Mouse (Mus musculus) monocyte, adult 2 months (primary cell): ENCODE measurements around the gene Suds3.

Experiments used
- DNase-seq, 2 experiments: peaks; one replicate each; pipeline ENCODE4 v3.0.0; 2022; ENCODE audit warnings: low spot score in 2 of 2, low read depth in 1 of 2

Suds3 gene

DNA sequence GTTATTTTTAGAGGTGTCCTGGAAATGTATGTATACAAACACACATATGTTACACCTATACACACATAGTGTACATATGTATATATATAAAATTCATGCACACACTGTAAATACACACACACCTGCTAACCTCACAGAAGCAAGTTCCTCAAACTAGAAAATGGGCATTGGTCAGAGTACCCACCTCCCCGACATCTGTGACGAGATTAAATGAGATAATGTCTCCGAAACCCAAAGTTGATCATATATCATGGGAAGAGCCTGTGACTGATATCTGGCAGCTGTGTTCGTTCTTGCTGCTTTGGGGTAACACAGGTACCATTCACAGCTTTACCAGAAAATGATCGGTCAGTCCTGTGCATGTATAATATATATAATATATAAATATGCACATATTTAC lies 20.7 kb upstream of the Suds3 start:
- no peak for DNase-seq

DNA sequence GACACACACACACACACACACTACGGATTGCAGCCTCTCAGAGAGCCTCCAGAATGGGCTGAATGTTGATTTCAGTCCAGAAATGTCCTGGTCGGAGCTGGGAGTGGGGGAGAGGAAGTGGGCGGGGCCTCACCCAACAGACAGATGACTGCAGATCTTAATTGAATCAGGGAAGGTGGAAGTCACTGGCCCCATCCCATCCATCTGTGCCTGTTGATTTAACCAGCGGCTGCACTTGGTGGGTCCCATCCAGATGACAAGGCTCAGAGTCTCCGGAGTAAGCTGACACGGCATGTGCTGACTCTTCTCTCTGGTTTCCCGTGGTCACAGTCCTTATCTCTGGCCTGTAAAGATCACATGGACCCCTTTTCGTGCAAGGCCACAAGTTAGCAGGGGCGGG lies 20.0 kb upstream of the Suds3 start:
- DNase-seq, result no peak

DNA sequence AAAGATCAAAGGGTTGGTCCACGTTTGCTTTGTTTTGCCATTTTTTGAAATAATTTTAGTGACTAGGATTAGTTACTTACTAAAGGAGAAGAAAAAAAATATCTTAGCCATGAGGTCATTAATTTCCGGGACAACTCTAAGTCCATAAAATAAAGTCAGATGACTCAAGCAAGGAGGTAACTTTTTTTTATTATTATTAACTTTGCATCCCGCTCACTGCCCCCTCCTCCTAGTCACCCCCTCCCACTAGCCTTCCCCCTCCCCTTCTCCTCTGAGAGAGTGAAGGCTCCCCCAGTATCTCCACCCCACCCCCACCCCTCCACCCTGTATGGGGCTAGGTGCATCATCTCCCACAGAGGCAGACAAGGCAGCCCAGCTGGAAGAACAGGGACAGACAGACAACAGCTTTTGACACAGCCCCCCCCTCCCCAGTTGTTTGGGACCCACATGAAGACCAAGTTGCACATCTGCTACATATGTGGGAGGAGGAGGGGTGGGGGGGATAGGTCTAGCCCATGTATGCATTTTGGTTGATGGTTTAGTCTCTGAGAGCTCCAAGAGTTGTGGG lies 19.1 kb upstream of the Suds3 start:
- DNase-seq, result no peak

DNA sequence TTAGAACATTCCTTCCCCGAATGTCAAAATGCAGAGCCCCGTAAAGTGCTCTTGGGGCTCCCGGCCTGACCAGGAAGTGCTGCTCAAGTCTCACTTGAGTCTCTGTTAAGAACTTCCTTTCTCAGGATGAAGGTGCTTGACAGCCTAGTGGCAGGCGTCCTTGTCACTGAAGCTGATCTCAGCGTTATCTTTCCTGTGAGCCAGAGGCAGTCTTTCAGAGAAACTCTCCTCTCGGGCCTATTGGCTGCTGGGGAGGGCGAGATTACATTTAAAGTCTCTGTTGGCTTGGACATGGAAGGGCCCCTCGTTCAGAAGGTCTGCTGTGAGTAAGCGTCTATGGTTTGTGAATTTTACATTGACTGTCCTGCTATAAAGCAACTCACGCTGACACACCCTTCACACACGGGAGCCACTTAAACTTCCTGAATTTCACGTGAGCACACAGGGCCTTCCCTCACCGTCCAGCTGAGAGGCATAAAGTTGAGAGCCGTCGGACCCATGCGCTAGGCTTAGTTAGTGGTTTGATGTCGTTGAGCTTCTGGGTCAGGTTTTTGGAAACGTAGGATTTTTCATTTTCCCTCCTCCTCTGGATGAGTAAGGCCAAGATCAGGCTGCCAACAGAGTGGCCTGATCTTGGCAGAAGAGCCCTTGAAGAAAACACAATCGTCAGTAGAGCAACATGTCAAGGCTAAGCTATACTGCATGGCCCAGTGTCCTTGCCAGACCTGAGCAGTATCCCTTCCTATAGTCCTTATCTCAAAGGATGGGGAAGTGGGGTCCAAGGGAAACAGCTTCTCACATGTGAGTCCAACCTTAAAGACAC lies 18.4 kb upstream of the Suds3 start:
- DNase-seq, result no peak

DNA sequence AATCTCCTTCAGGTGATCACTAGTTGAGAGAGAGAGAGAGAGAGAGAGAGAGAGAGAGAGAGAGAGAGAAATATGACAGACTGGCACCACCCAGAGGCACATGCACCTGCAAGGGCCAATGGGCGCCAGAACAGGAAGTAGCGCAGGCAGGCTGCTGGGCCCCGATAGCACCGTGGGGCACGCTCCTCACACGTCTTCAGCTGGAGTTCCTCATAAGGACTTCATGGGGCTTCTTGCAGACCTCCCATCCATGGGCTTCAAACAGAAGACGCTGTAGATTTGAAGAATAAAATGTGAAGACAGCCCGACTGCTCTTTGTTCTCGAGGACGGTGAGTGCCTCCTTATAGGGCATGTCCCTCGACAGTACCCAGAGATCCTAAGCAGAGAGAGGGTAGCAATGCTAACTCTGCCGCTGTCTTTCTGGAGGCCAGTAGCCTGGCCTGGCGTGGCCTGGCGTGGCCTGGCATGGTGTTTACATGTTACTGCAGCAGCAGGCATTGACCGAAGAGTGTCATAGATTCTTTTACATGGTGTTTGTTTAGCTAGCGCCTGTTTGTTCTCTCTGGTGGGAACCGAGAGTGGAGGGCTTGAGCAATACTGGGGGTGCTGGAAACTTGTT lies 17.6 kb upstream of the Suds3 start:
- peak in 1 of 2 experiments; percentile 61 for DNase-seq

DNA sequence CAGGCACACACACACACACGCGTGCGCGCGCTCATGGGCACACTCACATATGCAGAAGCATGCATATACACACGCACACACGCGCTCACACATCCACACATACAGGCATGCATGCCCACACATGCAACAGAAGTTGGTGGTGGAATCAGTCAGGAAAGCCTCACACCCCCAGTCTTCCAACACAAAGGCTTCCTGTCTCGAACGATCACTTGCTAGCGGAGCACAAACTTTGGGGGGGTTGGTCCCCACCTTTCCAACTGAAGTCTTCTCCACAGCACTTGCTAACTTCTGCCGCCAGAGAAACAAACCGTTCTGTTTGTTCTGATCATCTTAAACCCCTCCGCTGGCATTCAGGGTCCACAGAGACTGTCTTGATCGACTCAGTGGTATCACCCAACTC lies 14.8 kb upstream of the Suds3 start:
- no peak for DNase-seq

DNA sequence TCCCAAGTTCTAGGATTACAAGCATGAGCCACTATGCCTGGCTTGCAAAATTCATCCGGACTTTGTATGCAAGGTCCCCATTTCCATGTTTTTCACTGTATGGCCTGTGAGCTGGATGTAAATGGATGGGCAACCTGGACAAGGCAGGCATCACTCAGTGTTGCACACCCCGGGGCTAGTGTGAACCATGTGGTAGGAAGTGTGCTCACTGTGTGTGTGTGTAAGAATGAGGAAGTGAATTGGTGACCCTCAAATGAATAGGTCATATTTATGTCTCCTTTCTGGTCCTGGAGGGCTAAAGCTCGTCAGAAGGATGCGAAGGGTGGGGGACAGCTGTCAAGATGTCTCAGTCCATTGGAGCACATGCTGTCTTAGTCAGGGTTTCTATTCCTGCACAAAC lies 11.1 kb upstream of the Suds3 start:
- DNase-seq, result no peak

DNA sequence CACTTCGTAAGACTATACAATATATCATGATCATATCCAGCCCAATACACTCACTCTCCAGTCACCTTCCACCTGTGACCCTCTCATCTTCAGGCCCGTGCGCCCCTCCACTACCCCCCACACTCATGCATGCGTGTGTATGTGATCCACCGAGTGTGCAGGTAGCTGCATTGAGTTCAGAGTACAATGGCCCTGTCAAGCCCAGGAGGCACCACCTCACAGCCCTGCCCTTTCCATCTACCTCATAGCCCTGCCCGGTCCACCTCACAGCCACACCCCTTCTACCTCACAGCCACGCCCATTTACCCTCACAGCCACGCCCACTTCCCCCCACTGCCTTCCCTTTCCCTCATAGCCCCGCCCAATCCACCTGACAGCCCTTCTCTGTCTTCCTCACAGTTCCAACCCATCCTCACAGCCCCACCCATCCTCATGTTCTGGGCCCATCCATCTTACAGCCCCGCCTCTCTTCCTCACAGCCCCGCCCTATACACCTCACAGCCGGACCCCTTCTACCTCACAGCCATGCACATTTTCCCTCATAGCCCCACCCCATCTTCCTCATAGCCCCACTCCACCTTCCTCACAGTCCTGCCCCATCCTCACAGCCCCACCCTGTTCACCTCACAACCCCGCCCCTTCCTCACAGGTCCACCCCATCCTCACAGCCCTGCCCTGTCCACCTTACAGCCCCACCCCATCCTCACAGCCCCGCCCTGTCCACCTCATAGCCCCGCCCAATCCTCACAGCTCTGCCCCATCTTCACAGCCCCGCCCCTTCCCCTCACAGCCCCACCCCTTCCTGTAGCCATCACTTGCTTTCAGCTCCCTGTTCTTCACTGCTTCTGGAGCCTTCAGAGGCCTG lies 9.8 kb upstream of the Suds3 start:
- DNase-seq, result no peak

DNA sequence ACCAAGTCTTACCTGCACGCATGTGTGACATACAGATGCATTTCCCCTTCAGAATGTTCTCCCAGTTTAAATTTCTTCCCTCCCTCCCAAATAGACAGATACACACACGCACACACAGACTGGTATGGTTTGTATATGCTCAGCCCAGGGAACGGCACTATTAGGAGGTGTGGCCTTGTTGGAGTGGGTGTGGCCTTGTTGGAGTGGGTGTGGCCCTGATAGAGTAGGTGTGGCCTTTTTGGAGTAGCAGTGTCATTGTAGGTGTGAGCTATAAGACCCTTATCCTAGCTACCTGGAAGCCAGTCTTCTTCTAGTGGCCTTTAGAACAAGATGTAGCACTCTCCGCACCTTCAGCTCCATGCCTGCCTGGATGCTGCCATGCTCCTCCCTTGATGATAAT lies 7.9 kb upstream of the Suds3 start:
- no peak for DNase-seq

DNA sequence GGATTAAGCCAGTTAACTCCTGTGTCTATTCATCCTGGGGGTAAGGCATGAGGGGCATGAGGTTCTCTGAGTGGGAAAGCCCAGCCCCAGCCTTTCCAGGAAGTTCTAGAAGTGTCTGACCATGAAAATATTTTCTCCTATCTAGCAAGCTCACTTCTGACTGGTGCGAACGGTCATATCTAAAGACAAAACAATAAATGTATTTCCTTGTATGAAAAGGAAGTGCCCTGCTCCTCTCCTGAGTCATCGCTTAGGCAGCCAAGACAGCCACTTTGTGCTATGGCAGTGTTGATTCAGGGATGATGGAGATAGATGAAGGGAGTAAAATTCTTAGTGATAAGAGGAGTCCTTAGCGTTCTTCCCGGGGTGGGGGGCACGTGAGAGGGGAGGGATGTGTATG lies 7.2 kb upstream of the Suds3 start:
- no peak for DNase-seq

DNA sequence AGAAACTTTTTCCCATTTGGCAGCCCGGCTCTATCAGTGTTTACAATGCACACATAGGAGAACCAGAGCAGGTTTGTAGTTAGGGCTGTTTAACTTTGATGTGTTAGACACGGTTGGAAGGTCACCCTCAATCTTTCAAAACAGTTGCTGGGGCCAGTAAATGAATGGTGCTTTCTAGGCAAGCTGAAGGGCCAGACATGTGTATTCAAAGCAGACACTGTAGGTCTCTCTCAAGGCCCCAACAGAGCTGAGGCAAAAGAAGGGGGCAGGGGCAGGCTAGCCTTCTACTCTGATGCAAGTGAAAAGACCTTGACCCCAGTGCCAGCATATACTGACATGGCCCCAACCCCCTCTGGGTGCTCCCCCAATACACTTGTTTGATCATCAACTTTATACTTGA lies 5.7 kb upstream of the Suds3 start:
- DNase-seq, result no peak

DNA sequence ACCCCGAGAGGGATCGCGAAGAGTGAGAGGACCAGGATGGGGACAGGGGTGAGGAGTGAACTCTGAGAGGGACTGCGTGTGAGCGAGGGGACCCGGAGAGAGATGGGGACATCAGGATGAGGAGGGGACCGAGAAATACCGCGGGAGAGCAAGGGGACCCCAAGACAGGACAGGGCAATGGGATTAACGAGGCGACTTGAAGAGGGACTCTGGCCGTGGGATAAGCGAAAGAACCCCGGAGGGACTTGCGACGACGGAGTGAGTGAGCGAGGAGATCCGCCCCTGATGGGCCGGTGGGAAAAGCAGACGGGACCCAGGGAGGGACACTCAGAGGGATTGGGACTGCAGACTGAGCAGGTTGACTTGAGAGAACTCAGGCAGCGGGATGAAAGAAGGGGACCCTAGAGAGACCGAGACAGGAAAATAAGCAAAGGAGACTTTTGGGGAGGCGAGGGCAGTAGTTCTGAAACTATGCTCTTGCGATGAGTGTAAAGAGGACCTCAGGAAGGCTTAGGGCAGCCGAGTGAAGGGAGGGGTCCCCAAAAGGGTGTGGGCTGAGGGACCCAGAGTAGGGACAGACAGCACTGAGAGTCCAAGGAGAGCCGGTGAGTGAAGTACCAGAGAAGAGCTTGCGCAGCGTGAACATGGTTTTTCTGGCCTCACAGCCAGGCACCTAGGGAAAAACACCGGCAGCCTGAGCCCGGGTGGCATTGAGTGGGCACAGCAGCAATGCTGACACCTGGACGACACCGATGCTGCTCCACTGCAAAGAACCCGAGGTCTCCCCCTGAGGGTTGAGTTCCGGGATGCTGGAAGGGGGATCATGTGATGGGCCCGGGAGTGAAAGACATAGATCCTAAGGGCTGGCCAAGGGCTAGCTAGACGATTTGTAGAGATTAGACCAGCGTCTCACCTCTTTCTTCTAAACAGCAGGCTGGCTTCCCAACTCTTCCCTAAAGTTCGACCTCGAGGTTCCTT lies 4.9 kb upstream of the Suds3 start:
- DNase-seq, result no peak

DNA sequence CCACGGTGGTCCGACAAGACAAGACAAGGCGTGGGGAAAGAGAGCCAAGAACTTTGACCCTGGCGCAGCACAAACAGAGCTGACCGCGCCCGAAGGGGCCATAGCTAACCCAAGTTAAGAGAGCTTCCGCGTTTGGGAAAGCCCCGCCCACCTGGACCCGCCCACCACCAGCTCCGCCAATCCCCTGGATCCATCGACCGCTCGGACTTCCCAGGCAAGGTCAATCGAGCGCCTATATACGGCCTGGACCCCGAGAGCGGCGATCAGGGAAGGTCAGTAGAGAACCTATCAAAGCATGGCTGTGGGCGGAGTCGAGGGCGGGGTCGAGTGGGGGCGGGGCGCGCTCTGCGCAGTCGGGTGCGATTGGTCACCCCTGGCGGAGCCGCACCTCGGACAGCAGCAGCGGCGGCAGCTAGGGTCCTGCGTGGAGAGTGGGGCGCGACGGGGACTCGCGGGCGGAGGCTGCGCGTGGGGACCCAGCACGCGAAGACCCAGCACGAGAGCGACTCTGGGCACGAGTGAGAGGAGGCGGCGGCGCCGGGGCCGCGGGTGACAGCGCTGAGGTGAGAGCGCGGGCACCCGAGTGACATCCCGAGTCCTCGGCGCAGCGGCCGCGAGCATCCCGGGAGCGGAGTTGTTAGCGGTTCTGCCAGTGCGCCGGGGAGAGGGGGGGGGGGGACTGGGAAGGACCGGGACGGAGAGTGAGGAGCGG lies 4.0 kb upstream of the Suds3 start, which contains the start of gene Taok3:
Gene Taok3 (plus strand): TSS at position 353 of the 712 bp plus-strand sequence.
- peak; percentile 97 to 98 for DNase-seq

DNA sequence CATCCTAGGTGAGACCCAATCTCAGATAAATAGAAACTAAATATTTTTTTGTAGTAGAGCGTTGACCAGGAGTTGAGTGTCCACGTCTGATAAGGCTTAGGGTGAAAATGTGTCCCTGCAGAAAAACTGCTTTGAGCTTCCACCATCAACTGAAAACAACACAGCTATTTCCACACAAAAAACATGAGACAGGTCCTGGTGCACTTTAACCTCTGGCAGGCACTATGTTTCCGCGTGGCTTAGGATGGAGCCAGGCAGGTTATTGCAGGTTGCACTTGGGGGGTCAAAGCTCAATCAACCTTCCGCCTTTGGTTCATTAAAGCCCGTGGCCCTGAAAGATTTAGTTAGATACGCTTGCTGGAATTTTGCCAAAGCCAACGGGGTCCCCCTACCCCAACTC lies 2.9 kb upstream of the Suds3 start:
- DNase-seq, result no peak

DNA sequence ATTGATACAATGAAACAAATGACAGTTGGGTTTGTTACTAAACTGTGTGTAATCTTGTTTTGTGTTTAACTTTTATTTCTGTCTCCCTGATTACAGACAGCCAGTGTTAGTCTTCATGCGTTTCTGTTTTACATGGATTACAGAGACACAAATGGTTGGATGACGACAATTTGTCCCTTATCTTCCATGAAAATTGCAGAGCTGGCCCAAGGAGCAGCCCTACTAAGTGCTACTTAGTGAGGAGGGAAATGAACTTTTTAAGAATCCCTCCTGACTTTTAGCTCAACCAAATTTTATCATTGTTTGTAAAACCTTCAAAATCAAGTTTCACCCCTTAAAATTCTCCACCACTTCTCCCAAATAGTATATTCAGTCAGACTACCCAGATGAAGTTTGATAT lies 2.3 kb upstream of the Suds3 start:
- DNase-seq, result no peak

DNA sequence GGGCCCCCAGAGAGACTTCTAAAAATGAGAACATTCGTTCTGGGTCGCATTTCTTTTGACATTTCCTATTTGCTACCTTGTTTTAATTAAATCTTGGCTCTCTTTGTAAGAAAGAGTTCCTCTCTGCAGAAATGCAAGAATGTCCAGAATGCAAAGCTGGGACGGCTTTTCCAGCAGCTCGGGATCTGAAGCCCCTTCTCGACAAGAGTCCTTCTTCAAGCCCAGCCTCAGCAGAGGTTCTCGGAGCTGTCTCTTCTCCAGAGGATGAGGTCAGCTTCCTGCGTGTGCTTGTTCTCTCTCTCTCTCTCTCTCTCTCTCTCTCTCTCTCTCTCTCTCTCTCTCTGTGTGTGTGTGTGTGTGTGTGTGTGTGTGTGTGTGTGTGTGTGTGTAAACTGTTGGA lies 1.8 kb upstream of the Suds3 start:
- DNase-seq, result no peak

DNA sequence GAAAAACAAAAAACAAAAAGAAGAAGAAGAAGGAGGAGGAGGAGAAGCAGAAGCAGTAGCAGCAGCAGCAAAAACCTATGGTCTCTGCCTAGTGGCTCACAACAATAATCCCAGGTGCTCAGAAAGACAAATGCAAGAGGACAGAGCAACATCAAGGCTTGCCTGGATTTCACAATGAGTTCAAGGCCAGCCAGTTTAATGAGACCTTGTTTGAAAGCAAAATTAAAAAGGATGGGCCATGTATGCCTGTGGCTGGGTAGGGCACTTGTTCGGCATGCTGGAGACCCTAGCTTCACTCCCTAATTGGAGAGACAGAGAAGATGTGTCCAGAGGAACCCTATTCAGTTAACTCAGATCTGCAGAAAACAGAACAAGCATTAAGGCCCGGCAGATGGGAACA lies 1.3 kb upstream of the Suds3 start:
- DNase-seq, result no peak

DNA sequence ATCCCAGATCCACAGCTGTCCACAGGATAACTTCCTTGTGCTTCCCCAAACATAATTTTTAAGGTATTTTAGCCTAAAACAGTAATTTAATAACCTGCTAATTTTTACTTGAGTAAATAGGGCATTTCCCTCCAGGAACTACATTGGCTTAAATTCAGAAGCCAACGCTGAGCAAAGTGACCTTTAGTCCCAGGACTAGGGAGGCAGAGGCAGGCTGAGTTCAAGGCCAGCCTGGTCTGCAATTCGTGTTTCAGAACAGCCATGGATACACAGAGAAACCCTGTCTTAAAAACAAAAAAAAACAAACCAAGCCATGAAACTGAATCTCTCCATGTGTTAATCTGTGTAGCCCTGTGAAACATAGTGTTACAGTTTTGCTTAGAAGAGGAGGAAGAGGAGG lies 747 bp upstream of the Suds3 start:
- DNase-seq, result no peak

DNA sequence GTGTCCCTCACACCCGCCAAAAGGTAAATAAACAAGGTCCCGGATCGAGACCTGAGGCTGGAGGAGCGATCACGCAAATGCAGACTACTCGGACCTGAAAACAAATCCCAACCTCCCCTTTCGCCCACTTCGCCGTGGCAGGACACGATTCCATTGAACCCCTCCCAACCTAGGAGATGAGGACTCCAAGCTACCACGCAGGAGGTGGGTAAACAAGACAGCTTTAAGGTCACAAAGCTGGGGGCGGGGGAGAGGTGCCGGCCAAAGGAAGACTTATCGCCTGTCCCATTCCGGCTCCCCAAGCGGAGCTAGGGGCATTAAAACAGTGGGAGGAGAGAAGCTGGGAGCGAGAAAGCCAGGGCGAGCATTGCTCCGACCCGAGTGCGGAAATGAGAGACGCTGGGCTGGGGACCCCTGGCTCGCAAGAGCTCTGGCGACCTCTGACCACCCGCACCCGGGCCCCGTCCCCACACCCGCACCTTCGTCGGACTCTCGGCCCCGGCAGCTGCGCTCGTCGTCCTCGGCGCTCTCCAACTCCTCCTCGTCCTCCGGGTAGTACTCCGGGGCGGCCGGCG lies 633 bp downstream of the Suds3 start:
- peak in 1 of 2 experiments; percentile 18 for DNase-seq
